Mouse (Mus musculus): ENCODE data around the gene Snrpa1.

- TF ChIP-seq CTCF (IDR thresholded peaks at IDR 0.05) = no peak
- TF ChIP-seq EP300 (IDR thresholded peaks at IDR 0.05) = no peak
Measured at GRCm38 (mm10) chr7:66079364-66080230, 20.8 kb downstream of the Snrpa1 start, which contains the start of gene Selenos.
